Mouse (Mus musculus) gastrocnemius, adult 18-20 months (tissue): ENCODE results near the gene Ugt1a7c. TPM values are rescaled to one million over a fixed set of nuclear protein-coding genes. Genes with fewer than 3 reads are reported as not detected.
"Not testable (repeated sequence)": the region's sequence is repeated elsewhere in the genome, so short reads cannot be mapped to it uniquely, and the experiment has no call there.

ENCODE experiments used
- DNase-seq: peaks from one replicate; pipeline ENCODE4 v3.0.0; 2021; ENCODE audit warnings: low spot score
- total RNA-seq, 2 experiments: library from RNA; stranded (reverse); gene quantifications; 2 replicates each; pipeline ENCODE4 v1.2.3; 2021

Gene Ugt1a7c
- total RNA-seq, 2 experiments from 2014 or later, result 0.31 to 0.37 TPM

GRCm38 (mm10) chr1:88112769-88113168 lies 17.9 kb downstream of the Ugt1a7c start:
- not testable (repeated sequence) for DNase-seq

DNA sequence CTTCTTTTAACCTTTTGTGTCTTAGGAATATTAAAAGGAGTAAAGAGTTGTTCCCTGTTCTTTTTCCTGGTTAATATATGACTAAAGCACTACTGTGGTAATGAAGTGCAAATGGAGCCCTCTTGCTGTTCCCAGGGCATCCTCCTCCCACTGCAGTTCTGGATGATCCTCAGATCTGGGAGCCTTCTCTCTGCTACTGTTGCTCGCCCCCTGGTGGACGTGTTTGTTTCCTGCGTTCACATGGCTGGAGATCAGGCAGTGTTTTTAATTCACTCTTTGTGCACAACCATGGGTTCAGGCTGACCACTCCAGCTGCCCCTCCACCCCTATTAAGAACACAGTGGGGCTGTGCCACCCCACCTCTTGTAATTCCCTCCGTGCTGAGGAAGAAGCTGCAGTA lies 25.7 kb downstream of the Ugt1a7c start:
- not testable (repeated sequence) for DNase-seq

DNA sequence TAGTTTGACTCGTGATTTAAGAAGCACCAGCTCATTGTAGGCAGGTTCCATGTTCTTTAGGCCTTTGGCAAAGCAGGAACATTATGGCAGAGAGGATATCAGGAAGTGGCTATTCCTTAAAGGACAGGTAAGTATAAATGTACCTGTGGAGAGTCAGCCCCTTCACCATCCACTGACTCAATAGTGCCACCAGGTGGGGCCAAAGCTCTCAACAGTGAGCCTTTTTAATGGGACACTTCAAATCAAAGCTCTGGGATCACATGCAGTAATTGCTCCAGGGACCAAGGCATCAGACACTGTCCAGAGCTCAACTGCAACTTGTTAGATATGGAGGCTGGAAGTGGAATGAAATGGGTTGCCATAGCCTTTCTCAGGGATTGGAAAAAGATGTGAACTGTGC lies 26.7 kb downstream of the Ugt1a7c start:
- not testable (repeated sequence) for DNase-seq

DNA sequence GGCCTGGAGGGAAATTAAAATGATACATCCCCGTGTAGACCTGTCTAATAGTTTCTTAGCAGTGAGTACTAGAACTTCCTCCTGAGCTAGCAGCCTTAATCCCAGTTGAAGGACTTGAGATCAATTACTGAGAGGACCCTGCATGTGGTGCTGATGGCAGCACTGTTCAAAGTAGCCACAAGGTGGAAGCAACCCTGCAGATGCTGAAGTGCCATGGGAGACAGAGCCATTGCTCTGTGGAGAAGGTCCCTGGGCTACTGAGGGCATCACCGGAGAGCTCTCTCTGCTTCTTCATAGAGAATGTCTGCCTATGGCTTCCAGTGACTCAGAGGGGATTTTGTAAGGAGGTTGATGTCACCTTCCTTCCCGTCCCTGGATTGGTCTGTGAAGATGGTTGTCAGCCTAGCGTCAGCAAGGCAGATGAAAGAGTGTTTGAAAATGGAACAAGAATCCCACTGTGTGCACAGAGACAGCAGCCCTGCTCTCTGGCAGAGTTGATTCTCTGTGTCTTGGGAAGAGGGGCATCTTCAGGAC lies 31.0 kb downstream of the Ugt1a7c start:
- not testable (repeated sequence) for DNase-seq

DNA sequence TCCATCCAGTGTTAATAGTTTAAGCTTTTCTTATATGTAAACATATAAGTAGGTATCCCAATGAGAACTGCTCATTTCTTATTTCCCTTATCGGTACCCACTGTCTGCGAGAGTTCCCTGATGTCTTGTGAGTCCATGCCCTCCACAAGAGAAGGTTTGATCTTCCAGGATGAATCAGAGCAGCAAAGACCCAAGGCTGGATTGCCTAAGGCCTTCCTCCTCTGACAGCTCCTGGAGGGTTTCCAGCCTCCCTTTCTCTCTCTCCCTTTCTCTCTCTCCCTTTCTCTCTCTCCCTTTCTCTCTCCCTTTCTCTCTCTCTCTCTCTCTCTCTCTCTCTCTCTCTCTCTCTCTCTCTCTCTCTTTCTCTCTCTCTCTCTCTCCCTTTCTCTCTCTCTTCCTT lies 34.2 kb downstream of the Ugt1a7c start:
- not testable (repeated sequence) for DNase-seq

DNA sequence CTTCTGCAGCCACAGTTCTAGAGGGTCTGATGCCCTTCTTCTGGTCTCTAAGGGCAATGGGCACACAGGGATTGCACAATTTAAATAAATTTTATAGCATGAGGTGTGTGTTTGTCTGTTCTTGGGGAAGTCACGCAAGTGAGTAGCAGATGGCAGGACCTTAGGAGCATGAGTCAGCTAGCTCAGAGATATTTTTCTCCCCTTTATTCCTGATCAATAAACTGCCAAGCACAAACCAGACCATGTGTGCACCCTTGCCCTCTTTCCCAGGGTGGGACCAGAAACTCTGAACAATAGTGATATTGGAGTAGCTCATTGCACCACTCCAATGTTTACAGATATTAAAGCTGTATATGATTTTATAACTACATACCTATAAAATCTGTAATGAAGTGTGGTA lies 35.4 kb downstream of the Ugt1a7c start:
- DNase-seq, result not testable (repeated sequence)

GRCm38 (mm10) chr1:88133908-88134456 lies 39.1 kb downstream of the Ugt1a7c start:
- no peak for DNase-seq

DNA sequence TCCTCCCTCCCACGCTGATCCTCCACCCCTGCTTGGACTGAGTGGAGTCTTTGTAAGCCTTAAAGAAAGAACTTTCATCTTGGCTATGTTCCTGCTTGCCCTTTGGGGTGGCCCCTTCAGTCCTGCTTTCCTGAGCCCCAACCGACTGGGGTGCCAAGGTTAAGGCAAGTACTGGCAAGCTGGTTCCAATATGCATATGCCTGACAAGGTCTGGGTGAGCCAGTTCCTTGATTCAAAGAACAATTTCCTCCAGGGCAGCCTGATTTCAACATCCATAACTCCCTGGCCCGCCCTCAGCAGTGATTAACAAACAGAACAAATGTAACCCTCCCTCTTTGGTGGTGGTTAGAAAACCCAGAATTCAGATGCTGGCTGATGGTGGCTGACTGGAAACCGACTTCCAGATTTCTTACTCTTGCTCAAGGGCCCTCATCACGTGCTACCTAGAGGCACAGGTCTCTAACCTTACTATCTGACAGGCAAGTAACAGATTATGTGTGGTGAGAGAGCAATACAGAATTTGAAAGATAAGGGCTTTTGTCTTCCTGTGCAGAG lies 39.7 kb downstream of the Ugt1a7c start, which contains the start of gene Ugt1a6a:
Ugt1a6a (plus strand) TSS at position 353 of the 555 bp plus-strand sequence.
- DNase-seq, result peak; percentile 39

GRCm38 (mm10) chr1:88135229-88135904 lies 40.5 kb downstream of the Ugt1a7c start:
- DNase-seq, result not testable (repeated sequence)

DNA sequence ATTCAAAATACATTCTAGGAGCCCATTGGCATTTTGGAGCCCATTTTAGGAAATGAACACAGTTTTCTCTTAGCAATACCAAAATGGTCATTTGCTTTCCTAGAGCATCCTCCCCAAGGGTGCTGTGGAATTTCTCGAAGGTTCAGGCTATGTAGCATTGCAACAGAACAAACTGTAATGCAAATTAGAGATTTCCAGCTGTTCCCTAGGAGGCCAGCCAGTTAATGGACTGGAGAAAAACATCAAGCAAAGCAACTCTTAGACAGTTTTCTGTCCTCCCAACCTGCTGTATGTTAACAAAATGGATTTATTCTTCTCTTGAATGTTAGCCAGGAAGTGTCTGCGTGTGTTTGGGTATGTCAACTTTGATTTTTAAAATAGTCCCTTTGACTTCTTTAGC lies 41.8 kb downstream of the Ugt1a7c start:
- DNase-seq, result no peak

DNA sequence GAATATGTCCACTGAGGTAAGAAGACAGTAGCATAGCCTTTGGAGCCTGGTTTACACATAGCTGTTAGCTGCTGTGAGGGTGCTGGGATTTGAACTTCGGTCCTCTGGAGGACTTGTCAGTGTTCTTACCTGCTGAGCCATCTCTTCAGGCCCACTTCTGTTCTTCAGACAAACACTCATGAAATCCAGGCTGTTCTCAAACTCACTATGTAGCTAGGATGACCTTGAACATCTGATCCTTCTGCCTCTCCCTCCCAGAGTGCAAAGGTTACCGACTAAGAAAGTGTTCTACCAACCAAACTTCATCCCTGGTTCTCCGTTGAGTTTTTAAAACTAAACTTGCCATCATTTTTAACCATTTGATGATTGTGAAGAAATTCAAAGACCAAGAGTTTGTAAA lies 42.4 kb downstream of the Ugt1a7c start:
- no peak for DNase-seq

GRCm38 (mm10) chr1:88138145-88138544 lies 43.3 kb downstream of the Ugt1a7c start:
- DNase-seq, result no peak

- not testable (repeated sequence) for DNase-seq
Observed at GRCm38 (mm10) chr1:88140492-88140891, 45.6 kb downstream of the Ugt1a7c start.

DNA sequence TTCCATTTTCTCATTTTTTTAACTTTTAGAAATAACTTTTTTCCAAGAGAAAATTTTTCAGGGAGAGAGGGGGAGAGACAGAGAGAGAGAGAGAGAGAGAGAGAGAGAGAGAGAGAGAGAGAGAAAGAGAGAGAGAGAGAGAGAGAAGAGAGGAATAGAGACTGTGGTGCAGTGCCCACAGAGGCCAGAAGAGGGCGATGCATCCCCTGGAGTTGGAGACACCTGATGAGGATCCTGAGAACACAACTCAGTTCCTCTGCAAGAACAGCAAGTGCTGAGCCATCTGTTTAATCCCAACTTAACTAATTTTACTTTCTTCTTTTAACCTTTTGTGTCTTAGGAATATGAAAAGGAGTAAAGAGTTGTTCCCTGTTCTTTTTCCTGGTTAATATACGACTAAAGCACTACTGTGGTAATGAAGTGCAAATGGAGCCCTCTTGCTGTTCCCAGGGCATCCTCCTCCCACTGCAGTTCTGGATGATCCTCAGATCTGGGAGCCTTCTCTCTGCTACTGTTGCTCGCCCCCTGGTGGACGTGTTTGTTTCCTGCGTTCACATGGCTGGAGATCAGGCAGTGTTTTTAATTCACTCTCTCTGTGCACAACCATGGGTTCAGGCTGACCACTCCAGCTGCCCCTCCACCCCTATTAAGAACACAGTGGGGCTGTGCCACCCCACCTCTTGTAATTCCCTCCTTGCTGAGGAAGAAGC lies 49.3 kb downstream of the Ugt1a7c start:
- peak; percentile 14 for DNase-seq

DNA sequence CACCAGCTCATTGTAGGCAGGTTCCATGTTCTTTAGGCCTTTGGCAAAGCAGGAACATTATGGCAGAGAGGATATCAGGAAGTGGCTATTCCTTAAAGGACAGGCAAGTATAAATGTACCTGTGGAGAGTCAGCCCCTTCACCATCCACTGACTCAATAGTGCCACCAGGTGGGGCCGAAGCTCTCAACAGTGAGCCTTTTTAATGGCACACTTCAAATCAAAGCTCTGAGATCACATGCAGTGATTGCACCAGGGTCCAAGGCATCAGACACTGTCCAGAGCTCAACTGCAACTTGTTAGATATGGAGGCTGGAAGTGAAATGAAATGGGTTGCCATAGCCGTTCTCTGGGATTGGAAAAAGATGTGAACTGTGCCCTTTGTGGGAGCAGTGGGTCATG lies 50.4 kb downstream of the Ugt1a7c start:
- not testable (repeated sequence) for DNase-seq

- not testable (repeated sequence) for DNase-seq
Observed at GRCm38 (mm10) chr1:88150133-88150532, 55.3 kb downstream of the Ugt1a7c start.

DNA sequence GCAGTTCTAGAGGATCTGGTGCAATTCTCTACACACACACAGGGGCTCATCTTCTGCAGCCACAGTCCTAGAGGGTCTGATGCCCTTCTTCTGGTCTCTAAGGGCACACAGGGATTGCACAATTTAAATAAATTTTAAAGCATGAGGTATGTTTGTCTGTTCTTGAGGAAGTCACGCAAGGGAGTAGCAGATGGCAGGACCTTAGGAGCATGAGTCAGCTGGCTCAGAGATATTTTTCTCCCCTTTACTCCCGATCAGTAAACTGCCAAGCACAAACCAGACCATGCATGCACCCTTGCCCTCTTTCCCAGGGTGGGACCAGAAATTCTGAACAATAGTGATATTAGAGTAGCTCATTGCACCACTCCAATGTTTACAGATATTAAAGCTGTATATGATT lies 63.6 kb downstream of the Ugt1a7c start:
- DNase-seq, result no peak

DNA sequence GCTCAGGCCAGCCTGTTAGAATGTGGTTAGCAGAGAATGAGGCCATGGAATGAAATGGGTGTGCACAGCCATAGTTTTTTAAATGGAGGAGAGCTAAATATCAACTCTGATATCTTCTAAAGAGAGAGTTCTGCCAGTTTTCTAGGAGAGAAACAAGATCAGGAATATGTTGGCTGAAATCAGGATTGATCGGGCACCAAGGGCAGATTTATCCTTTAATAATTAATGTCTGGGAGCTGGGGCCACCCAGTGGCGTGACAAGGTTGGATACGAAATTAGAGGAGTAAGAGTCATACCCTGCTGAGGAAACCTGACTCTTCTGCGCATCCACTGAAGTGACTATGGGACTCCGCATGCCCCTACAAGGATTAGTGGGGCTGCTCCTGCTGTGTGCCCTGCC lies 70.8 kb downstream of the Ugt1a7c start, which contains the start of gene Ugt1a5:
Ugt1a5 (plus strand) TSS at position 302 of the 400 bp plus-strand sequence.
- no peak for DNase-seq

- not testable (repeated sequence) for DNase-seq
Observed at GRCm38 (mm10) chr1:88172190-88172589, 77.3 kb downstream of the Ugt1a7c start.

DNA sequence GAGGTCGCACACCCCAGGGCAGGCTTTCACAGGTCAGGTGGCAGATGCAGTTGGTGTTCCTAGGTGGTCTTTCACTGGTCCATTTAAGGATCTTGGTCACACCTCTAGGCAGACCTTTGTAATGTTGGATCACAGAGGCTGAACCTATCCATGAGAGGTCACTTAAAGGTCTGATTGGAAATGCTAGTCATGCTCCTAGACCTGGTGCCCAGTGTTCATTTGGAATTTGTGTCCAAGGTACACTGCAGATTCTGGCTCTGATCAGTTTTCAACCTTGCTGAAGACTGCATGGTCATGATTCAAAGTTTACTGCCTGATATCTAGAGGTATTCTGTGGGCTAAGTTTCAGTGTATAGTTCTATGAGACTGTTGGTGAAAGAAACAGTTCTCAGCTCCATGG lies 84.8 kb downstream of the Ugt1a7c start:
- DNase-seq, result no peak

GRCm38 (mm10) chr1:88186325-88186935 lies 91.6 kb downstream of the Ugt1a7c start:
- DNase-seq, result no peak
